Mouse (Mus musculus): ENCODE results near the gene Mogs.

- no peak for TF ChIP-seq CTCF (IDR thresholded peaks at IDR 0.05; ENCODE audit: low read depth, low read length)
- TF ChIP-seq GATA1 (IDR thresholded peaks at IDR 0.05; ENCODE audit: borderline replicate concordance, low read length), result no peak
- no peak for TF ChIP-seq GATA2 (IDR thresholded peaks at IDR 0.05; ENCODE audit: borderline replicate concordance, low read depth, low read length)
- TF ChIP-seq TAL1 (conservative IDR thresholded peaks at IDR 0.05; ENCODE audit: low read depth, low read length), result no peak
- TF ChIP-seq POLR2AphosphoS5 (IDR thresholded peaks at IDR 0.05; ENCODE audit: insufficient replicate concordance, low read depth, low read length), result no peak
Observed at GRCm38 (mm10) chr6:83117616-83118015, 2.3 kb downstream of the Mogs start.
